Mouse (Mus musculus) cerebellum, adult 11-12 months (tissue): ENCODE measurements at regions not wholly inside any gene's neighbourhood (a gene's known extent, or its start where the extent isn't known, plus 50 kb on each side); places are given as distances from the start of the nearest gene placed in this dataset.

ENCODE experiments used
- DNase-seq: peaks from one replicate; pipeline ENCODE4 v3.0.0; 2022

GRCm38 (mm10) chr7:135997640-135998039 is 281.5 kb upstream of the Mki67 start:
- no peak for DNase-seq

DNA sequence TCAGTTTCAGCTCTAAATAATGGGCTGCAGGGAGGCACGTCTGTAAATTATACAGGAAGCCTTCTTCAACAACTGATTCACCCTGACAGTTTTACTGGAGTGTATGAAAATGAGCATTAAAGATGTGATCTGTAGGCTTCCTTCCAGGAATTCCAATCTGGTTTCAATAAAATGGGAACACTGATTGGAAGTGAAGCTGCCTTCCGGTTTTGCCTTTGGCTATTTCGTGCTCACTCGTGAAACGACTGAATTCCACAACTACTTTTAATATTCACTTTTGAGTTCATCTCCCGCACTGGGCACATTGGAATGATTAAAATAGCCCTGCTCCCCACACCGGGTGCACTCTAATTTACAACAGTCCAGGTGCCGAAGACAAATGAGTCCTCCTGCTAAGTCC is 286.2 kb upstream of the Mki67 start:
- DNase-seq = no peak

- no peak for DNase-seq
Measured at GRCm38 (mm10) chr7:136003291-136003690, 287.1 kb upstream of the Mki67 start.

DNA sequence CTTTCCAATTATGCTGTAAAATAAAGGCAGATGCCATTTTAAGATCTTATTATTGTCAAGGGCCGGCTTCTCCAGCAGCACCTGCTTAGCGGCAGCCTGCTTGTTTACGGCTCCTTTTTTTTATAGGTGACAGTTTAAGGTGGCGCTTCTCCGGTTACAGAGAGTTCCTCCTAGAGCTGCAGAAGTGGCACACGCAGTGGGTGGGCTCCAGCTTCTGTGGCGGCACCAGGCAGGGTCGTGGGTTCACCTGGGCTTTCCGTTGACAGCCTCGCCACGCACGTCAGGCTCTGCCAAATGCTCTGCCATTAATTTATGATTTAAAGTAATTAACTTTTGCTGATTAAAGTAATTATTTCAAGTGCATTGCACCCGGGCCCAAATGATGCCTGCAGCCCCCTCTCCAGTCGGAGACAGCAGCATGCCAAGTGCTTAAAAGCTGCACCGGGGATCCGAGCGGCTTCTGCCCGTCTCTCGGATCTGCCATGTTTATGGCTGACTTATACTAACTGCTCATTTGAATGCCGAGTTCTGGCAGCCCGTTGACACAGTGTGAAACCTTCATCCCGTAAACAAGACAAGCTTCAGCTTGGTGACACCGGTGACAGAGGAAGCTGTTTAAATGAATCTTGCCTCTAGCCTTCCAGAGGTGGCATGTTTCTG is 291.8 kb upstream of the Mki67 start:
- DNase-seq = no peak

DNA sequence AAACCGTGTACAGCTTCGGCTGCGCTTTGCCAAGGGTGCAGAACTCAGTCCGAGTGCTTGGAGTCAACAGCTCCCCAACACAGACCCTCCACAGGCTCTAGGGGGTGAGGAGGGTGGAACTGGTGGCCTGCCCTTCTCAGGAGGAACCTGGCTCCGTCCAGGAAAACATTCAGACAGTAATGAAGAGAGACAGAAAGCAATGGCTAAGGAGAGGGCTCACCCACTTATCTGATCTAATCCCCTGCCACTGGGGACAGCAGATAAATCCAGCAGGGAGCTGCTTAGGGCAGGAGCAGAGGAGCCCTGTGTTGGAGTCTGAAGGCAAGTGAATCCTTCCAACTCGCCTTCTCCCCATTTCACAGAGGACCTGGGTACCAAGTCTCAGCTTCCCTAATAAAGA is 292.3 kb upstream of the Mki67 start:
- DNase-seq = no peak

DNA sequence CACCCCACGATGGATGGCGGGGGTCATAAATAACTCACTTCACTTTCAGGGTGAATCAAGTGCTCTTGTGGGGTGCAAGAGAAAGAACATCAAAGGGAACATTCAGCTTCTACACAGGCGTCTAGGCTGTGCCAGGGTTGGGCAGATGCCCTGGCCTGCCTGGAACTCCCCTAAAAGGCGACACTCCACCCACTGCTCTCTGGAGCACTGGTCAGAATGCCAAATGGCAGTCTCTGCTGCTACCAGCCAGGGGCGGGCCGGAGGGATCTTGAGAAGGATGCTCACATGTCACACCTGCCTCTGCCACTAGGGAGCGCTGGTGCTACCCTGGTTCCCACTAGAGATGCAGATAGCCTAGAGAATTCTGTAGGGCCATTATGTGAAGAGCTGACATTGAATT is 293.9 kb upstream of the Mki67 start:
- DNase-seq = peak; percentile 38

DNA sequence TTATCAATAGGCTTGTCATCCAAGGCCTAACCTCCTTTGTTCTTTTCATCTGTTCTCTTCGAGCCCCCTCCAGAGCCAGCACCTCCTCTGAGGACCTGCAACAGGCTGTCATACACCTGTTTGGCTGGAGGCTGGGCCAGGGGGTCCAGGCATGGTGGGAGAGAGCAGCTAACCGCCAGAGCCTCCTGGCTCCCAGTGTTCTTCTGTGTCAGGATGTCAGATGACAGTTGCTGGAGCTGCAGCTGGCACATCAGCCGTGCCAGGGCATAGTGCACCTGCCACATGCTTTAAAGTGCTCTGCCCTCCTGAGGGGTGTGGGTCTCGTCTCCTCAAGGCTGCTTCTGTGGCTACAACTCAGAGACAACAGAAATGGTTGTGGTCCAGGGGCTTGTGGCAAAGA is 298.5 kb upstream of the Mki67 start:
- no peak for DNase-seq

DNA sequence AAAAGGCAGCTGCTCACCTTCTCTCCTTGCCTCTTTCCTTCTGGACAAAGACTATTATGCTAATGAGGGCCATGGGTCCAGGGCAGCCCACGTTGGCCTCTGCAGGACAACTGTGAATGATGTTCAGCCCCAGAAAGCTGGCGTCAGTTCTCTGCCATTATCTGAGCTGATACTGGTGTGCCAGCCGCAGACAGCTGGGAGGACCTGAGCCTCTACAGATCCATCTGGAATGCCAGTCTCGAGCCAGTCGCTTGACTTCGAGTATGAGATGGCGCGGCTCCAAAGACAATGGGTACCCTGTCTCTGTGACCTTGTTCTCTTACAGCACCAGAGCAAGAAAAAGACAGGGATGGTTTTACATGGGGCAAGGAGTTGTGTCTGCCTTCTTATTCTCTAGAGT is 300.8 kb upstream of the Mki67 start:
- no peak for DNase-seq

GRCm38 (mm10) chr7:136020577-136020976 is 304.4 kb upstream of the Mki67 start:
- DNase-seq = no peak

GRCm38 (mm10) chr7:136021071-136021470 is 304.9 kb upstream of the Mki67 start:
- DNase-seq = no peak

DNA sequence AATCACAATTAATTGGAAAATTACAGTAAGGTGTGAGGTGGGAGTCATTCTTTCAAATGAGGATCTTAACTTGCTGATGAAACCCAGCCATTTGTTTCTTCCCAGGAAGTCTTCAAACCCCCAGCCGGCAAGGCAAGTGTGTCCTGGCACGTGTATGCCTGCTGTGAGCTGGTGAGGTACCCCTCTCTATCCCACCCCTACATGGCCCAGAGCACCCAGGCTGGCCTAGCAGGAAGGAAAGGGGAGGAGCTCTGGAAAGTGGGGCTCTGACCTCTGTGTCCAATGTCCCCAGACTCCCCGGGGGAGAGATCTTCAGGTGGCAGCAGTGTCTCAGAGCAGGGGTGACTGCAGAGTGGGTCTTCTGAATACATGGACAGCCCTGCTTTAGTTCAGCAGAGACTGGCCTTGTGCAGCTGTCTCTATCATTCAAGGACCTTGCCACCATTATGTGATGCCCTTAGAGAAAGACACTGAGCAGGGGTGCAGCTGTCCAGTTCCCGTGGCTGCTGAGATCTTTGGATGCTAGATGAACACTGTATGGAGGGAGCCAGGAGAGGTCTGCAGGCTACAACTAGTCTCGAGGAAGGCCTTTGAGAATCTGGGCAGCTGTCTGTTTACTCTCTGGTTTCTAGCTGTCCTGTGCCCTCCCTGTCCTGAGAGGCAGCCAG is 306.8 kb upstream of the Mki67 start:
- no peak for DNase-seq

DNA sequence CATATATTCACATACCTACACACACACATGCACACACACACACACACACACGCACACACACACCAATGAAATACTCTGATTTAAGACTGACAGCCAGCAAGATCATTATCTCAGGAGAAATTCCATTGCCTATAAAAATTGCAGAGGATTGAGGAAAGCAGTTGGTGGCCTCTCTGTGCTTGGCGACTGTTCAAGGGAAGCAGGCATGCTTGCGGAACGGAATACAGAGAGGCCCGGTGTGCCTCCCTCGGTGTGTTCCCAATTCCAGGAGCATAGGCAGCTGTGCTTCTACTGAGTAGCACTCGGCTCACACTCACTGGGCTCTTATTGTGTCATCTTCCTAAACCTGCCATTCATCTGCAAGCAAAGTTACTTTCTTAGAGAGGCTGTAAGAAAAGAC is 310.3 kb upstream of the Mki67 start:
- DNase-seq = no peak

- DNase-seq = no peak
Measured at GRCm38 (mm10) chr7:136032026-136032425, 315.9 kb upstream of the Mki67 start.

- no peak for DNase-seq
Measured at GRCm38 (mm10) chr7:136033536-136033935, 317.4 kb upstream of the Mki67 start.

DNA sequence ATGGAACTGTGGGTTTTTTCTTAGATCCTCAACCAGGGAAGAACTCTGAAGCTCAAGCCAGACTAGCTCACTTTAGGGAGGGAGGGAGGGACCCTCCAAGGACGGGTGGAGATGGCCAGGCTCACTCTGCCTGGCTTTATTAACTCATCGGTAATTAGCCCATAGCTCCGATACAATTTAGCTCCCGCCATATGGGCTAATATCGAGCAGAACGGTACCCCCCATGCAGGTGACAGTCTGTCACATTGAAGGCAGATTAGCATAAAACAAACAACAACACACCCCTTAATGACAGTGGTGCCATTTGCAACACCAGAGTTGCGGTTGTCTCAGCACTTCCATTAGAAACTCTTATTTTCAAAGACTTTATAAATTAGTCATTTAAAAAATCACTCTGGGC is 319.6 kb upstream of the Mki67 start:
- no peak for DNase-seq

GRCm38 (mm10) chr7:136038072-136038471 is 321.9 kb upstream of the Mki67 start:
- no peak for DNase-seq

GRCm38 (mm10) chr7:136038906-136039305 is 322.7 kb upstream of the Mki67 start:
- no peak for DNase-seq

GRCm38 (mm10) chr7:136041921-136042320 is 325.8 kb upstream of the Mki67 start:
- DNase-seq = no peak

- DNase-seq = peak; percentile 20
Measured at GRCm38 (mm10) chr7:136046645-136047363, 330.6 kb upstream of the Mki67 start.

DNA sequence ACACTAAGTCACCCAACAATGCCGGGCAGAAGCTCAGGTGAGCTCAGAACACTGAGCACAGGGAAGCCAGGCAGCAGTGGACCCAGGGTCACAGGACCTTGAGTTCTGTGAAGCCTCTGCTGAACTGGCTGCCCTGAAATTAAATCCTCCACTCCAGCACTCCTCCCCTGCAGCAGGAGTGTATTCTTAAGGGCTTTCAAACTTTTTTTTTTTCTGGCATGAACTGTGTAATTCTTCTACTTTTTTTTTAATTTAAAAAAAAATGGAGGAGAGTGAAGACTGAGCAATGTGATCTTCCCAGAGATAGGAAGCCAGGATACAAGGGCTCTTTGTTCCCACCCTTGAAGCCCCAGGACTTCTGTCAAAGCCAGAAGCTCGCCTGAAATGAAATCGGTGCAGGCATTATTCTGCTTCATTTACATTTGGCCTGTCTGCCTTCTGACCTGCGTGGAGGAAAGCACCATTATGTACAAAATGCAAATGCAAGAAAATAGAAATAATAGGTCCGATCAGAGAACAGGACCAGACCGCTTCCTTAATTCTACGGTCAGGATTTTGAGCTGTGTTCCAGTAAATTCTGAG is 331.3 kb upstream of the Mki67 start:
- no peak for DNase-seq

- no peak for DNase-seq
Measured at GRCm38 (mm10) chr7:136048925-136049586, 332.9 kb upstream of the Mki67 start.

DNA sequence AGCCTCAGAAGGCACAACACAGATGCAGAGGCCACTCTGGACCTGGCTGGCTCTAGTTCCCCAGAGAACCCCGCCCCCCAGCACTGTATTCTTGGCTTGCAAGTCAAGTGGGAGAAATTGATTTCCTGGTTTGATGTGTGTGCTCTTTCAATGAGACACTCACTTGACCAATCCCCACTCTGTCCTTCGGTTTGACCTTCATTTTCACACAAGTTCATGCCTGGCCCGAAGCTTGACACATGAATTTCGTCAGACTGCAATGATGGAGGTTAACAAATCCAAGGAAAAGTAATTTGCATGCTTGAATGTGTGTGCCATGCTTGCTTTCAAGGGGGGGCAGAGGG is 333.4 kb upstream of the Mki67 start:
- no peak for DNase-seq

- DNase-seq = no peak
Measured at GRCm38 (mm10) chr7:136050116-136050515, 334.0 kb upstream of the Mki67 start.
